Mouse (Mus musculus): ENCODE results near the gene Zwilch.

GRCm38 (mm10) chr9:64098282-64098681 lies 74.6 kb downstream of the Zwilch start:
- TF ChIP-seq POLR2A (IDR thresholded peaks at IDR 0.05; ENCODE audit: borderline replicate concordance, insufficient read depth, low read length) = no peak
- no peak for TF ChIP-seq CTCF (IDR thresholded peaks at IDR 0.05; ENCODE audit: borderline replicate concordance, insufficient read depth, low read depth, low read length)

Measured in cerebellum, adult 2 months (tissue).